In genomic region chr7:80261372-80261990, GRCm38 (mm10) we compare ENCODE assay signal across 1 mouse cellular context.
TF ChIP-seq lines count a peak whose summit lies in the region.

No protein-coding gene starts in this region.

TF ChIP-seq in MEL, 35 proteins besides CTCF, POLR2A, EP300 and RAD21 (continued from another document):
- TF ChIP-seq NELFE (IDR thresholded peaks at IDR 0.05; ENCODE audit: low read depth, low read length): no peak
- no peak for TF ChIP-seq POLR2AphosphoS2 (IDR thresholded peaks at IDR 0.05; ENCODE audit: low read length)
- no peak for TF ChIP-seq GABPA (IDR thresholded peaks at IDR 0.05; ENCODE audit: low read depth, low read length)
- peak; percentile 68; the same call in 1 of the 2 replicates for TF ChIP-seq MXI1 (IDR thresholded peaks at IDR 0.05; ENCODE audit: low read depth, low read length)
- TF ChIP-seq ZMIZ1 (IDR thresholded peaks at IDR 0.05; ENCODE audit: low read depth, low read length): no peak
- TF ChIP-seq MAZ (IDR thresholded peaks at IDR 0.05; ENCODE audit: low read depth, low read length): no peak
- TF ChIP-seq HCFC1 (IDR thresholded peaks at IDR 0.05; ENCODE audit: low read depth, low read length): 0 out of 2 replicates have a peak, but pooled peaks have one; percentile 21
- TF ChIP-seq NRF1 (IDR thresholded peaks at IDR 0.05; ENCODE audit: insufficient read depth, low read depth, low read length, poor library complexity, severe bottlenecking): no peak
- no peak for TF ChIP-seq ELF1 (IDR thresholded peaks at IDR 0.05; ENCODE audit: low read depth, low read length)
- TF ChIP-seq CHD2 (IDR thresholded peaks at IDR 0.05; ENCODE audit: low read length): no peak
- peak; percentile 26; the same call in 1 of the 2 replicates for TF ChIP-seq MAX (IDR thresholded peaks at IDR 0.05; ENCODE audit: low read length)
- no peak for TF ChIP-seq CHD1 (IDR thresholded peaks at IDR 0.05; ENCODE audit: low read depth, low read length)
- TF ChIP-seq MYC (IDR thresholded peaks at IDR 0.05; ENCODE audit: low read depth, low read length): 0 out of 2 replicates have a peak, but pooled peaks have one; percentile 6
